Mouse (Mus musculus) hindbrain, embryonic 10.5 days (tissue): ENCODE measurements around the gene March10. TPM values are rescaled to one million over a fixed set of nuclear protein-coding genes. Genes with fewer than 3 reads are reported as not detected.

ENCODE experiments used
- DNase-seq: peaks from one replicate; pipeline ENCODE4 v3.0.0-alpha.2; 2017; ENCODE audit warnings: low spot score
- H3K27ac ChIP-seq: fragments of 300-500 bp; sonication (generic); 2 replicates; pipeline ENCODE4 v1.5.1; 2016; ENCODE audit warnings: mild to moderate bottlenecking, moderate library complexity
- H3K27me3 ChIP-seq: fragments of 300-500 bp; sonication (generic); 2 replicates; pipeline ENCODE4 v1.6.1; 2016; ENCODE audit warnings: mild to moderate bottlenecking; ENCODE audit not compliant: poor library complexity, insufficient read depth, severe bottlenecking
- H3K36me3 ChIP-seq: fragments of 300-500 bp; sonication (generic); 2 replicates; pipeline ENCODE4 v1.6.1; 2016; ENCODE audit warnings: mild to moderate bottlenecking, moderate library complexity
- H3K4me1 ChIP-seq: fragments of 300-500 bp; sonication (generic); replicated peaks from 2 replicates; pipeline ENCODE4 v1.6.1; 2016; ENCODE audit warnings: mild to moderate bottlenecking
- H3K4me3 ChIP-seq: fragments of 300-500 bp; sonication (generic); 2 replicates; pipeline ENCODE4 v1.5.1; 2016; ENCODE audit warnings: mild to moderate bottlenecking, moderate library complexity
- H3K9me3 ChIP-seq: fragments of 300-500 bp; sonication (generic); 2 replicates; pipeline ENCODE4 v1.6.1; 2016; ENCODE audit warnings: mild to moderate bottlenecking, moderate library complexity
- WGBS: fragments of 180-500 bp; shearing (Covaris S2); methylation state at CpG from one replicate; pipeline ENCODE4 v1.1.7; 2016; 5-methylcytosine and 5-hydroxymethylcytosine counted together
- polyA plus RNA-seq: library from polyadenylated mRNA; unstranded; fragments of >200 nt; fragmentation: Nextera tagmentation; extraction: Ambion mirVana; gene quantifications from 2 replicates; pipeline ENCODE4 v1.2.1, GENCODE M21; 2016

The March10 gene
- polyA plus RNA-seq, 1 experiment from 2014 or later, result 0.41 TPM

DNA sequence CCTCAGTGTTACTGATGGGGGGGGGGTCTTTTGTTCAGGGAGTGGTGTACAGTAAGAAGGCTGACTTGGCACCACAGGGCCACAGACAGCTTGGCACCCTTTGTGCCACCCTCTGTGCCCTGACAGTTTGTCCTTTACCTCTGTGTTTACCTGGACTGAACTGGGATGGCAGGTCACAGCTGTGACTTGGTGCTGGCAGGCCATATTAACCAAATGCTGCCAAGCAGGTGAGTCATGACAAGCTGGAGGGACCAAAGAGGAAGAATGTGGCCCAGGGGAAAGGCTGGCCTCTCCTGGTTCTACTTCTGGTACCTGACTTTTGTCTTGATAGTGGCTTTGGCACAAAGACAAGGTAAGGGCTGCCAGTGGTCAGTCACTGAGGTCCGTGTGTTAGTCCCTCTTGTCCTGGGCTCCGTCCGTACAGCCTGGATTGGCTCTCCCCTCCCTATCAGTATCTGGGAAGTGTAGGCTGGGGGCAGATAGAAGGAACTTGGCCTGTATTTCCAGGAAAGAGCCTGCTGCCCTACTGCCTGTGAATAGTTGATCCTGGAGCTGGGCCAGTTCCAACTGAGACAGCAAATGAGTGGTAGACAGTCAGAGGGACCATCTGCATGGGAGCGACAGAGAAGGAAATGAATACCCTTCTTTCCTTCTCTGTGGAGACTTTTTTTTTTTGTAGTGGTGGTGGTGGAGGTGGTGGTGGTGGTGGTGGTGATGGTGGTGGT is 94.3 kb downstream of the March10 start:
- Histone ChIP-seq H3K4me1 (peaks cover 42% of the 10 kb centered on the region), H3K27ac (no peak overlapping the region), H3K27me3 (peaks cover 49% of the 10 kb centered on the region), H3K4me3 (no peak overlapping the region), H3K9me3 (no peaks in the 10 kb centered on the region), H3K36me3 (no peaks in the 10 kb centered on the region)
- DNase-seq, result no peak
- 88% methylated on average over 4 of the region's 4 CpGs for WGBS

- Histone ChIP-seq H3K27me3 (peaks cover 6% of the 10 kb centered on the region), H3K27ac (no peak overlapping the region), H3K4me3 (no peak overlapping the region), H3K9me3 (no peaks in the 10 kb centered on the region), H3K36me3 (0 out of 2 replicates have a peak, but pooled peaks cover 3% of the 10 kb centered on the region), H3K4me1 (peaks cover 31% of the 10 kb centered on the region)
- DNase-seq, result no peak
- 77% methylated on average over 7 of the region's 7 CpGs for WGBS
Measured at GRCm38 (mm10) chr11:105356301-105356700, 100.2 kb downstream of the March10 start.

- DNase-seq, result no peak
- Histone ChIP-seq H3K36me3 (peaks cover 23% of the 10 kb centered on the region), H3K27me3 (no peaks in the 10 kb centered on the region), H3K4me1 (peaks cover 46% of the 10 kb centered on the region), H3K9me3 (no peaks in the 10 kb centered on the region), H3K27ac (no peak overlapping the region), H3K4me3 (no peak overlapping the region)
- WGBS, result 95% methylated on average over 4 of the region's 4 CpGs
Measured at GRCm38 (mm10) chr11:105353891-105354280, 102.6 kb downstream of the March10 start.

DNA sequence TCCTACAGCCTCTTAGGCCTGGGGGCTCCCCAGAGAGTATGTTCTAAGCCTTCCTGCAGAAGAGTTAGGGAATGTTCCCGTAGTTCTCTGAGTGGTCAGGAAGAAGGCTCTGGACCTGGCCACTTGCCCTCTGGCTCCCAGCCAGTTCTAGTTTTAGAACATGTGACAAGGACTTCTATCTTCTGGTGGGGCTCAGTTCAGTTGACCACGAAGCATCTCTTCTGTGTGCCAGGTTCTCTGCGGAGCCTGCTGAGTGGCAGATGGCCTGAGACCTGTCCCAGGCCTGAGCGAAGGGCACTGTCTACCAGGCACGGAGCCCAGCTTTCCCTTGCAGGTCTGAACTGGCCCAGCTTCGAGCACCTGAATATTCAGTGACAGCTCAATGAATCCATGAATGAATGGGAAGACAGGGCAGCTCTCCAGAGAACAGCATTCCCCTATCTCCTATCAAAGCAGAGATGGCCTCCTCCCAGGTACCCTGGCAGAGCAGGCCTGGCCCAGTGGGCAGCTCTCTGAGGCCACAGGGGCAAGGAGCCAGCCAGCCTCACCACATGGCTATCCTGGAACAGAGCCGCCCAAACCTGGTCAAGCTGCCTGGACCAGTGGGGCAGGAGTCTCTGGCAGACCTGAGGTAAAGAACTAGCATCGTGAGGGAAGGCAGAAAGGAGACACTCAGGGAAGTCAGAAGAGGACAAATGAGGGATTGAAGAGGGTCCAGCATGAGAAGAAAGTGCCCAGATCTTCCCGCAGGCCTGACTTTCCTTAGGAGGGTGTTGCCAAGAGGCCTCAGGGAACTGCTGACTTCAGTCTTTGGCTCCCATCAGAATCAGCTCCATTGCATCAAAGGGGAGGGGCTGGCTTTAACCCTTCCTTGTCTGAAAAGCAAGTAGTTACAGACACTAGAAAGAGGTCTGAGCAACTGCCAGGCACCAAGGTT is 103.3 kb downstream of the March10 start:
- Histone ChIP-seq H3K4me3 (no peak overlapping the region), H3K36me3 (peaks cover 29% of the 10 kb centered on the region), H3K9me3 (no peaks in the 10 kb centered on the region), H3K27me3 (no peaks in the 10 kb centered on the region), H3K4me1 (peaks cover 46% of the 10 kb centered on the region), H3K27ac (peak overlapping the region; percentile 68)
- no peak for DNase-seq
- 66% methylated on average over 9 of the region's 9 CpGs for WGBS

DNA sequence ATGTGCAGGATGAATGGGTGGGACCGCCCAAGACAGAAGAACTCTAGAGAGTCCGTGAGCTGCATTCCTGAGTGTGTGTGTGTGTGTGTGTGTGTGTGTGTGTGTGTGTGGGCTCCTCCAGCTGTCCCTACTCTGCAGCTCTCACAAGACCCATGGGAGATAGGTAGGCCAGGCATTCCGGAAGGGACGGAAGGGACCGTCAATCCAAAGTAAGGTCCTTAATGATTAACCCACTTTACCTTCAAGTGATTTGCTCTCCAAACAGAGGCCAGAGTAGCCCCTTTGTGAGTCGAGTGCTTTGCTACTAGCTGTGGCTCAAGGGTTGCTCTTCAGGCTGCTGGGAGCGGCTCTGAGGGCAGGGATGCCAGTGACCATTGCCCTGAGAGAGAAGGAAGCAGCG is 104.4 kb downstream of the March10 start:
- peak overlapping the region; percentile 18; the same call in 1 of the 2 replicates for H3K27ac ChIP-seq
- H3K4me3 ChIP-seq, result no peak overlapping the region
- no peaks in the 10 kb centered on the region for H3K27me3 ChIP-seq
- H3K4me1 ChIP-seq, result peaks cover 54% of the 10 kb centered on the region
- H3K9me3 ChIP-seq, result no peaks in the 10 kb centered on the region
- H3K36me3 ChIP-seq, result peaks cover 38% of the 10 kb centered on the region
- no peak for DNase-seq
- WGBS, result 72% methylated on average over 8 of the region's 8 CpGs

DNA sequence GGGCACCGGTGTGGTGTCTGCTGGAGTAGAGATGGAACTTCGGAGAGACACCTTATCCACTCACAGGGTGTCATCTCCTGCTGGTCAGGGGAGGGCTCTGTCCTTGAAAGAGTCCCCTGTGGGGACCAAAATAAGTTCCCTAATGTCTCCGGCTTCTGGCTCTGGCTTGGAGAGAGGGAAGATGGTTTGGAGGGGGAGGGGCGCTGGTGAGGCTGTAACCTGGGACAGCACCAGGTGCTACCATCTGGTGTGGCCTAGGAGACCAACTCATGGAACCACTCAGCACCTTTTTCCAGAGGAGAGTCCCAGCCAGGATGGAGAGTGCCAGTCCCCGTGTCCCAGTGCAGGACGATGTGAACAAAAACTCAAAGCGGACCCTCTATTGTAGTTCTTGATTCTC is 105.9 kb downstream of the March10 start:
- 85% methylated on average over 7 of the region's 7 CpGs for WGBS
- Histone ChIP-seq H3K9me3 (no peaks in the 10 kb centered on the region), H3K27me3 (no peaks in the 10 kb centered on the region), H3K4me1 (peaks cover 54% of the 10 kb centered on the region), H3K27ac (peak overlapping the region; percentile 23; the same call in 1 of the 2 replicates), H3K4me3 (no peak overlapping the region), H3K36me3 (peaks cover 53% of the 10 kb centered on the region)
- no peak for DNase-seq

DNA sequence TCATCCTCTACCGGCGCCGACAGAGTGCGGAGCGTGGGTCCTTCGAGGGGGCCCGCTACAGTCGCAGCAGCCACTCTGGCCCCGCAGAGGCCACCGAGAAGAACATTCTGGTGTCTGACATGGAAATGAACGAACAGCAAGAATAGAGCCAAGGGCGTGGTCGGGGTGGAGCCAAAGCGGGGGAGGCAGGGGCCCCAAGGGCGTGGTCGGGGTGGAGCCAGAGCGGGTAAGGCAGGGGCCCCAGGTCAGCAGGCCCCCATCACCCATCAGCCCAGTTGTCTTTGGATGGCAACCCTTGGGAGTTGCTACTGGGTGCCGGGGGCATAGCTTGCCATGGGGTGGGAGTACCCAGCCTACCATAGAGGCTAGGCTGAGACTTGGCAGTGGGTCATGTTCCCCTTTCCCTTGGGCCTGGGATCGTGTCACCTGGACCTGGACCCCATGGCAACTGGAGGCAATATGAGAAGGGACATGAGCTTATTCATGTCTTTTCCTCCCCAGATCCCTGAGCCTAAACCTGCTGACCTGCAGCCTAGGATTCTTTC is 106.7 kb downstream of the March10 start:
- 96% methylated on average over 19 of the region's 19 CpGs for WGBS
- Histone ChIP-seq H3K36me3 (peaks cover 58% of the 10 kb centered on the region), H3K9me3 (no peaks in the 10 kb centered on the region), H3K4me3 (no peak overlapping the region), H3K27me3 (no peaks in the 10 kb centered on the region), H3K27ac (peak overlapping the region; percentile 62), H3K4me1 (peaks cover 48% of the 10 kb centered on the region)
- DNase-seq, result no peak

- H3K27ac ChIP-seq, result no peak overlapping the region
- H3K9me3 ChIP-seq, result no peaks in the 10 kb centered on the region
- 93% methylated on average over 9 of the region's 9 CpGs for WGBS
- H3K36me3 ChIP-seq, result peaks cover 65% of the 10 kb centered on the region
- peaks cover 41% of the 10 kb centered on the region for H3K4me1 ChIP-seq
- DNase-seq, result no peak
- H3K27me3 ChIP-seq, result no peaks in the 10 kb centered on the region
- H3K4me3 ChIP-seq, result no peak overlapping the region
Measured at GRCm38 (mm10) chr11:105348495-105348982, 108.0 kb downstream of the March10 start.

DNA sequence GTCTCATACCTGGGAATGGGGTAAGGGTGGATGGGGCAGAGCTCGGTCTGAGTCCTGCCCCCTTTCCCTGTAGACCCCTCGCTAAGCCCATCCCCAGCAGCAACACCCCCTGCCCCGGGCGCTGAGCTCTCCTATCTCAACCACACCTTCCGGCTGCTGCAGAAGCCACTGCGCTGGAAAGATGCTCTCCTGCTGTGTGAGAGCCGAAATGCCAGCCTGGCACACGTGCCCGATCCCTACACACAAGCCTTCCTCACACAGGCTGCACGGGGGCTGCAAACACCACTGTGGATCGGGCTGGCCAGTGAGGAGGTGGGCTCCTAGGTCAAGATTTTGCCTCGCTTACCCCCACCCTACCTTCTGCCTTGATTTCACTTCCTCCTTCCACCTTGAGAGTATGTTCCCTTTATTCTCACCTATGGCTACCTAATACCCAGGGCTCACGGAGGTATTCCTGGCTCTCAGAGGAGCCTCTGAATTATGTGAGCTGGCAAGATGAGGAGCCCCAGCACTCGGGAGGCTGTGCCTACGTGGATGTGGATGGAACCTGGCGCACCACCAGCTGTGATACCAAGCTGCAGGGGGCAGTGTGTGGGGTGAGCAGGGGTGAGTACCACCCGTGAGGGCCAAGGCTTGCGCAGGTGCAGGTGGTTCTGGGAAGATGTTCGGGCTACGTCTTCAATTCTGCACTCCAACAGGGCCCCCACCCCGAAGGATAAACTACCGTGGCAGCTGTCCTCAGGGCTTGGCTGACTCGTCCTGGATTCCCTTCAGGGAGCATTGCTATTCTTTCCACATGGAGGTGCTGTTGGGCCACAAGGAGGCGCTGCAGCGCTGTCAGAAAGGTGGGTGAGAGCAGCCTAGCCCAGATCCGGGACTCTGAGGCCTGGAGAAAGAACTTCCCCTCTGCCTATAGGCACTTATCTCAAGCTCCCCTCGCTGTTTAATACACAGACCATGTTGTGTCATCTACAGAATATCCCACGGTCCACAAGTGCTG is 109.1 kb downstream of the March10 start:
- Histone ChIP-seq H3K4me1 (peaks cover 33% of the 10 kb centered on the region), H3K36me3 (peaks cover 70% of the 10 kb centered on the region), H3K27me3 (no peaks in the 10 kb centered on the region), H3K27ac (0 out of 2 replicates have a peak overlapping the region, but pooled peaks have one; percentile 18), H3K9me3 (no peaks in the 10 kb centered on the region), H3K4me3 (no peak overlapping the region)
- DNase-seq, result peak; percentile 85
- WGBS, result 68% methylated on average over 28 of the region's 28 CpGs

DNA sequence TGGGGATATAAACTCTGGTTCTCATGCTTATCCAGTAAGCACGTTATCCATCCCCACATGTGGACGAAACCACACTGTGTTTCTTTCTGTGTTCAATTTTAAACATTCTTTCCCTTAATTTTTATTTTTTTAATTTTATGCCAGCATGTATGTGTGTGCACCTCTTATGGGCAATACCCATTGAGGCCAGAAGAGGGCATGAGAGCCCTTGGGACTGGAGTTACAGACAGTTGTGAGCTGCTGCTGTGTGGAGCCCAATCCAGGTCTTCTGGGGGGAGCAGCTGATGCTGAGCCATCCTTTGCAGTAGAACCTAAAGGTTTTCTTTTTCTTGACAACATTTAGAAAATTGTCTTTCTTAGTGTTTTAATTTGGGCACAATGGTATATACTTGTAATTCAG is 111.3 kb downstream of the March10 start:
- no peak overlapping the region for H3K4me3 ChIP-seq
- H3K36me3 ChIP-seq, result peaks cover 82% of the 10 kb centered on the region
- H3K4me1 ChIP-seq, result peaks cover 14% of the 10 kb centered on the region; the same call in 1 of the 2 replicates
- H3K27me3 ChIP-seq, result no peaks in the 10 kb centered on the region
- no peak overlapping the region for H3K27ac ChIP-seq
- WGBS, result 84% methylated on average over 2 of the region's 2 CpGs
- peak; percentile 44 for DNase-seq
- H3K9me3 ChIP-seq, result no peaks in the 10 kb centered on the region

GRCm38 (mm10) chr11:105338596-105339390 is 117.7 kb downstream of the March10 start:
- no peaks in the 10 kb centered on the region for H3K9me3 ChIP-seq
- DNase-seq, result no peak
- no peaks in the 10 kb centered on the region for H3K27me3 ChIP-seq
- H3K36me3 ChIP-seq, result peaks cover 63% of the 10 kb centered on the region
- H3K27ac ChIP-seq, result no peak overlapping the region
- peaks cover 9% of the 10 kb centered on the region for H3K4me1 ChIP-seq
- WGBS, result 75% methylated on average over 12 of the region's 12 CpGs
- H3K4me3 ChIP-seq, result no peak overlapping the region
